Mouse (Mus musculus): ENCODE data around the gene Olfr214.
"Not testable (repeated sequence)": the region's sequence is repeated elsewhere in the genome, so short reads cannot be mapped to it uniquely, and the experiment has no call there.

Olfr214 gene

DNA sequence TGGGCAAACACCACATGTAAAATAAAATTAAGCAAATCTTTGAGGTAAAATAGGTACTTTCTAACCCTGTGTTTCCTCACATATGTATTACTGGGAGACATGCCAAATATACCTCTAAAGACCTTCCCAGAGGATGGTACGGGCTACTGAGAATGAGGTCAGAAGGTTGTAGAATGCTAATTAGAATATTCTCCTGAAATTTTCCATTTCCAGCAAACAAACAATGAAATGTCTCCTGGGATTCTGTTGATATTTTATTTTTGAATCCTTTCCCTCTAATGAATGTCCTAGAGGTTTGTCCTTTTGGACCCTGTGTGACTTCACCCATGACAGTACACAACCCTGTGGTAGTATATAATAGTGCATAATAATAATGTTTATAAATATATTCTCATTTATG is at the start of gene Olfr214:
Olfr214 (plus strand) TSS at position 301 of the 400 bp plus-strand sequence.
- DNase-seq = no peak

DNA sequence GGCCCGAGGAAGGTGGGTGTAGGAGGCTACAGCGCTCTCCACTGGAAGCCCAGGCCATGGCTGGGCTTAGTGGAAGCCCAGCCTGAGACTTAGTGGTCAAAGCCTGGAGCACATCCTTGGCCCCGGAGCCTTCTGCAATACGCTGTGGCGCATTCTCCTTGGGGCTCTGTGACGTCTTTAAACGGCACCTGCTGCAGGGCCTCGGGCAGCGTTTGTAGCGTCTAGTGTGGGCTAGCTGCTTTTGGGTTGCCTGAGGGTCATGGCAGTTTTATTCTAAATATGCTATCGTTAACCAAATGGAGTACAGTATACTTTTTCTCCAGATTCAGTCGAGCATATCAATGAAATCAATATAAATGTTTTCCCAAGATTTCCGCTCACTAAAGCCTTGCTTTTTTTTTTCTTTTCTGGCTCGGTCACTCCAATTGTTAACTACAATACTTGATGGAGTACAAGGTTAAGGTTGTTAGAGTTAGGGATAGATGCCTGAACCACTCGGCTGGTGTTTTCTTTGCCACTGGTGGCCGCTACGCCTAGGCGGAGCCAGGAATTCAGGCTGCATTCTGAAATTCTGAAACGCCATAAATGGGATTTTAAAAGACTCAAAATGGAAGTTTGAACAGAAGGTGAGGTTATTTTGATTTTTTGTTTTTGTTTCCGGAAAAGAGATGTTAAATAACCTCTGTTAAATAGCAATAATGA is 47.6 kb upstream of the Olfr214 start, which contains the start of gene Olfr212:
Olfr212 (plus strand) TSS at position 215 of the 702 bp plus-strand sequence.
- DNase-seq = not testable (repeated sequence)

DNA sequence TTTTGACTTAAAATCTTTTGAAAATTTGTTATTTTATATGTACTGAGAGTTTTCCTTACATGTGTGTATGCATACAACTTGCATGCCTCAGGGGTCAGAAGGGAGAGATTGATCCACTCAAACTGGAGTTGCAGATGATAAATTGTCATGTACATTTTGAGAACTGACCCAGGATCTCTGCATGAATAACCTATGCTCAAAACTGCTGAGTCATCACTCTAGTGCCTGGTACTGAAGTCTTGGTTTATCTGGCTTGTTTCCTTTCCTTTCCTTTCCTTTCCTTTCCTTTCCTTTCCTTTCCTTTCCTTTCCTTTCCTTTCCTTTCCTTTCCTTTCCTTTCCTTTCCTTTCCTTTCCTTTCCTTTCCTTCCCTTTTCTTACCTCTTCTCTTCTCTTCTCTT is 39.2 kb upstream of the Olfr214 start:
- no peak for DNase-seq

DNA sequence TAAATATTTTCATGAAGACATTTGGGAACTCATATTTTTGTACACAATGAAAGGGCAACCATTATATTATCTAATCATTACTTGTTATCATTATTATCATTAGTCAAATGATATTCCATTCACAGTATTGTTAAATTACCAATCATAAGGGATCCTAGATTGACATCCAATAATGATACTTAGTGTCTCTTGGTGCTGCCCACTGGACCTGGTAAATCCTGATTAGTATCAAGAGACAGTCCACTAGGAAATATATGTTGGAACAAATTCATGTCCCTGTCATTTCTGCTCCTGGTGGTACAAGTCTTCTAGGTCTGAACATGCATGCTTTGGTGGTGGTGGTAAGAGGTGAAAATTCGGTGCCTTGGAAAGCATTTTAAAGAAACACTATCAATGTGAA is 15.9 kb upstream of the Olfr214 start, which contains the start of gene Olfr213:
Olfr213 (plus strand) TSS at position 301 of the 400 bp plus-strand sequence.
- DNase-seq = no peak

DNA sequence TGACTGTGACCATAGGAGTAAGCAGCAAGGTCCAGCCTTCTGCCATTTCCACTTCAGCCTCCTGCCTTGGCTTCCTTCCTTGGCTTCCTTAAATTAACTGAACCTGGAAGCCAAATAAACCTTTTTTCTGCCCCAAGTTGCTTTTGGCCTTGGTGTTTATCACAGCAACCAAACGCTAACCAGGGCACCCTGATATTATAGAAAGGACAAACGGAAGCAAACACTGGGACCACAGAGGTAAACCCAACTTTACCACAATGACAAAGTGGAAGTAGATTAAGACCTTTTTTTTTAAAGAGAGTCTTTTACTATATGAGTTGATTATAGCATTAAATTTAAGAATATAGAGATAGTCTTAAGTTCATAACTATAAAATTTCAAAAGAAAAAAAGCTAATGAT is 11.5 kb upstream of the Olfr214 start:
- no peak for DNase-seq

DNA sequence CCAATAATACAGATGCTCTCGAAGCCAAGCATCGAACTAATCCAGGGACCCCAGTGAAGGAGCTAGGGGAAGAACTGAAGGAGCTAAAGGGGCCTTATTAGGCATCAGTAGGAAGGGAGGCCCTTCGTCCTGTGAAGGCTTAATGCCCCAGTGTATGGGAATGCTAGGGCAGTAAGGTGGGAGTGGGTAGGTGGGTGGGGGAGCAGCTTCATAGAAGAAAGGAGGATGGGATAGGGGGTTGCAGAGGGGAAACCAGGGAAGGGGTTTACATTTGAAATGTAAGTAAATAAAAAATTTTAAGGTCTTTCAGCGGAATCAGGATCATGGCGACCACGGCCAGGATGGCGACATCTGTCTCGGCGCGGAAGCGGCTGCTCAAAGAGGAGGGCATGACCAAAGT is 3.2 kb upstream of the Olfr214 start, which contains the start of gene Gm5580:
Gm5580 (plus strand) TSS at position 301 of the 400 bp plus-strand sequence.
- not testable (repeated sequence) for DNase-seq

DNA sequence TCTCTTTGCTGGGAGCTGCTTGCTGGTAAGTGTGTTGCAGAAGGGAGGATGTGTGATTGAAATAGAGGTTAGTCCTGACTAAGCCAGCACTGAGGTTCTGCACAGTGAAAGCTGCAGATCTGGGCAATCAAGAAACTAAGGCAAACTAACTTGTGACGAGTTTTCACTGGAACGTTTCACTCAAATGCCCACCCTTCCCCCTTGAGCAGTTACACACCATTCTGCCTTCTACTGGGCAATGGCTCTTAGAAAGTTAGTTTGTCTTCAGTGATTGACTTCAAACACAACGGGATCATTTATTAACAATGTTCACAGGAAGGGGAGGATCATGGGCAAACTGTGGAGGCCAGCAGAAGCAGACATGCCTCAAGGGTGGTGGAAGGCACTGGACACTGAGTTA is 917 bp downstream of the Olfr214 start:
- DNase-seq = no peak

- peak; percentile 11 for DNase-seq
Observed at GRCm38 (mm10) chr6:116569834-116570233, 15.8 kb downstream of the Olfr214 start.

- no peak for DNase-seq
Observed at GRCm38 (mm10) chr6:116584095-116584494, 30.1 kb downstream of the Olfr214 start, which contains the start of gene Olfr215. Olfr215 (minus strand) TSS chr6:116584195.

DNA sequence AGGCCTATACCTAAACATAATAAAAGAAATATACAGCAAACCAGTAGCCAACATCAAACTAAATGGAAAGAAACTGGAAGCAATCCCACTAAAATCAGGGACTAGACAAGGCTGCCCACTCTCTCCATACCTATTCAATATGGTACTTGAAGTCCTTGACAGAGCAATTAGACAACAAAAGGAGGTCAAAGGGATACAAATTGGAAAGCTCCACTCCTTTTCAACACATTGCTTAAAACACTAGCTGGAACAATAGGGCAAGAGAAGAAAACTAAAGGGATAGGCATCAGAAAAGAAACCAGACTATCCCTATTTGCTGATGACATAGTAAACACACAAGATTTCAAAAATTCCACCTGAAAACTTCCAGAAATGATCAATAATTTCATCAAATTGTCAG is 46.9 kb downstream of the Olfr214 start:
- not testable (repeated sequence) for DNase-seq

DNA sequence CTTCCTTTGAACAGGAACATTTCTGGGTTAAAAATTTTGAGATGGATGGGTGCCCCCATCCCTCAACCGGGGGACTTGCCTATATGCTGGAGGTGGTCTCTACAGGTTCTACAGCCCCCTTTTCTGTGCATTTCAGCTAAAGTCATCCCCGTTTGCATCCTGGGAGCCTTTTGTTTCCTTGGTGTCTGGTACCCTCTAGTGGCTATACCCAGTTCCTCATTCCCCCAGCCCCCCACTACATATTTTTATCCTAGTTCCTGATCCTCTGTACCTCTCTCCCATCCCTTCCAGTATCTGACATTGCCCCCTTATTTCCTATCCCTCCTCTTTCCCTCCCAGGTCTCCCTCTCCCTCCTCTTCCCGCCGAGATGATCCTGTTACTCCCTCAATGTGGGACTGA is 53.2 kb downstream of the Olfr214 start:
- DNase-seq = no peak

Measured in right cerebral cortex, adult 18-20 months (tissue).